Mouse (Mus musculus): ENCODE measurements at regions not wholly inside any gene's neighbourhood (a gene's known extent, or its start where the extent isn't known, plus 50 kb on each side); places are given as distances from the start of the nearest gene placed in this dataset.

GRCm38 (mm10) chr8:89217689-89218088, 173.7 kb upstream of the Sall1 start:
- Histone ChIP-seq H3K9ac (no peak overlapping the region), H3K9me3 (replicated peaks) (no peaks in the 10 kb centered on the region), H3K27me3 (no peaks in the 10 kb centered on the region), H3K4me3 (replicated peaks) (no peak overlapping the region), H3K4me1 (no peaks in the 10 kb centered on the region), H3K36me3 (no peaks in the 10 kb centered on the region), H3K4me2 (replicated peaks) (no peak overlapping the region), H3K27ac (replicated peaks) (no peak overlapping the region)
- 84% methylated on average over 2 of the region's 2 CpGs for WGBS
- ATAC-seq (ENCODE audit: insufficient number of reproducible peaks, low FRiP score, low TSS enrichment, low read depth), result no peak

- Histone ChIP-seq H3K27me3 (no peaks in the 10 kb centered on the region), H3K27ac (replicated peaks) (no peak overlapping the region), H3K4me3 (replicated peaks) (no peak overlapping the region), H3K9me3 (replicated peaks) (no peaks in the 10 kb centered on the region), H3K9ac (no peak overlapping the region), H3K4me1 (no peaks in the 10 kb centered on the region), H3K36me3 (no peaks in the 10 kb centered on the region), H3K4me2 (replicated peaks) (no peak overlapping the region)
- no peak for ATAC-seq (ENCODE audit: insufficient number of reproducible peaks, low FRiP score, low TSS enrichment, low read depth)
- 81% methylated on average over 3 of the region's 3 CpGs for WGBS
Measured at GRCm38 (mm10) chr8:89211931-89212330, 168.0 kb upstream of the Sall1 start.

GRCm38 (mm10) chr8:89210684-89211083, 166.7 kb upstream of the Sall1 start:
- Histone ChIP-seq H3K4me3 (replicated peaks) (no peak overlapping the region), H3K9me3 (replicated peaks) (no peaks in the 10 kb centered on the region), H3K4me2 (replicated peaks) (no peak overlapping the region), H3K4me1 (no peaks in the 10 kb centered on the region), H3K36me3 (no peaks in the 10 kb centered on the region), H3K27me3 (no peaks in the 10 kb centered on the region), H3K27ac (replicated peaks) (no peak overlapping the region), H3K9ac (no peak overlapping the region)
- ATAC-seq (ENCODE audit: insufficient number of reproducible peaks, low FRiP score, low TSS enrichment, low read depth), result no peak
- 50% methylated on average over 1 of the region's 1 CpGs for WGBS

- Histone ChIP-seq H3K9ac (no peak overlapping the region), H3K9me3 (replicated peaks) (no peaks in the 10 kb centered on the region), H3K4me2 (replicated peaks) (no peak overlapping the region), H3K4me3 (replicated peaks) (no peak overlapping the region), H3K27ac (replicated peaks) (no peak overlapping the region), H3K36me3 (no peaks in the 10 kb centered on the region), H3K27me3 (no peaks in the 10 kb centered on the region), H3K4me1 (no peaks in the 10 kb centered on the region)
- ATAC-seq (ENCODE audit: insufficient number of reproducible peaks, low FRiP score, low TSS enrichment, low read depth), result no peak
- 74% methylated on average over 2 of the region's 2 CpGs for WGBS
Measured at GRCm38 (mm10) chr8:89207891-89208290, 163.9 kb upstream of the Sall1 start.

- WGBS, result 79% methylated on average over 5 of the region's 5 CpGs
- no peaks in the 10 kb centered on the region for H3K36me3 ChIP-seq
- no peak overlapping the region for H3K27ac ChIP-seq (replicated peaks)
- H3K9me3 ChIP-seq (replicated peaks), result no peaks in the 10 kb centered on the region
- no peak overlapping the region for H3K4me3 ChIP-seq (replicated peaks)
- no peaks in the 10 kb centered on the region for H3K4me1 ChIP-seq
- H3K9ac ChIP-seq, result no peak overlapping the region
- H3K27me3 ChIP-seq, result no peaks in the 10 kb centered on the region
- H3K4me2 ChIP-seq (replicated peaks), result no peak overlapping the region
- ATAC-seq (ENCODE audit: insufficient number of reproducible peaks, low FRiP score, low TSS enrichment, low read depth), result no peak
Measured at GRCm38 (mm10) chr8:89202484-89203096, 158.6 kb upstream of the Sall1 start.

GRCm38 (mm10) chr8:89200301-89200700, 156.3 kb upstream of the Sall1 start:
- Histone ChIP-seq H3K4me3 (replicated peaks) (no peak overlapping the region), H3K36me3 (no peaks in the 10 kb centered on the region), H3K4me1 (no peaks in the 10 kb centered on the region), H3K27me3 (no peaks in the 10 kb centered on the region), H3K9me3 (replicated peaks) (no peaks in the 10 kb centered on the region), H3K27ac (replicated peaks) (no peak overlapping the region), H3K4me2 (replicated peaks) (no peak overlapping the region), H3K9ac (no peak overlapping the region)
- ATAC-seq (ENCODE audit: insufficient number of reproducible peaks, low FRiP score, low TSS enrichment, low read depth), result no peak
- 54% methylated on average over 2 of the region's 2 CpGs for WGBS

GRCm38 (mm10) chr8:89185314-89185713, 141.4 kb upstream of the Sall1 start:
- Histone ChIP-seq H3K27me3 (no peaks in the 10 kb centered on the region), H3K36me3 (no peaks in the 10 kb centered on the region), H3K27ac (replicated peaks) (no peak overlapping the region), H3K4me1 (no peaks in the 10 kb centered on the region), H3K9me3 (replicated peaks) (no peaks in the 10 kb centered on the region), H3K9ac (no peak overlapping the region), H3K4me3 (replicated peaks) (no peak overlapping the region), H3K4me2 (replicated peaks) (no peak overlapping the region)
- 49% methylated on average over 17 of the region's 17 CpGs for WGBS
- no peak for ATAC-seq (ENCODE audit: insufficient number of reproducible peaks, low FRiP score, low TSS enrichment, low read depth)

- Histone ChIP-seq H3K36me3 (no peaks in the 10 kb centered on the region), H3K27me3 (no peaks in the 10 kb centered on the region), H3K9me3 (replicated peaks) (no peaks in the 10 kb centered on the region), H3K4me3 (replicated peaks) (no peak overlapping the region), H3K9ac (no peak overlapping the region), H3K4me1 (no peaks in the 10 kb centered on the region), H3K27ac (replicated peaks) (no peak overlapping the region), H3K4me2 (replicated peaks) (no peak overlapping the region)
- WGBS, result 76% methylated on average over 7 of the region's 7 CpGs
- no peak for ATAC-seq (ENCODE audit: insufficient number of reproducible peaks, low FRiP score, low TSS enrichment, low read depth)
Measured at GRCm38 (mm10) chr8:89175631-89176030, 131.7 kb upstream of the Sall1 start.

- ATAC-seq (ENCODE audit: insufficient number of reproducible peaks, low FRiP score, low TSS enrichment, low read depth), result no peak
- Histone ChIP-seq H3K9ac (no peak overlapping the region), H3K36me3 (no peaks in the 10 kb centered on the region), H3K9me3 (replicated peaks) (no peaks in the 10 kb centered on the region), H3K4me1 (peaks cover 7% of the 10 kb centered on the region; the same call in 1 of the 2 replicates), H3K4me2 (replicated peaks) (no peak overlapping the region), H3K4me3 (replicated peaks) (no peak overlapping the region), H3K27ac (replicated peaks) (no peak overlapping the region), H3K27me3 (no peaks in the 10 kb centered on the region)
- 69% methylated on average over 5 of the region's 5 CpGs for WGBS
Measured at GRCm38 (mm10) chr8:89171561-89171960, 127.6 kb upstream of the Sall1 start.

- Histone ChIP-seq H3K4me3 (replicated peaks) (no peak overlapping the region), H3K27me3 (no peaks in the 10 kb centered on the region), H3K9me3 (replicated peaks) (no peaks in the 10 kb centered on the region), H3K9ac (no peak overlapping the region), H3K36me3 (no peaks in the 10 kb centered on the region), H3K27ac (replicated peaks) (no peak overlapping the region), H3K4me2 (replicated peaks) (no peak overlapping the region), H3K4me1 (peaks cover 7% of the 10 kb centered on the region; the same call in 1 of the 2 replicates)
- ATAC-seq (ENCODE audit: insufficient number of reproducible peaks, low FRiP score, low TSS enrichment, low read depth), result 0 out of 2 replicates have a peak, but pooled peaks have one; percentile 34
- WGBS, result 18% methylated on average over 7 of the region's 7 CpGs
Measured at GRCm38 (mm10) chr8:89169484-89169883, 125.5 kb upstream of the Sall1 start.

GRCm38 (mm10) chr8:89167026-89167425, 123.1 kb upstream of the Sall1 start:
- WGBS, result 77% methylated on average over 4 of the region's 4 CpGs
- Histone ChIP-seq H3K27ac (replicated peaks) (no peak overlapping the region), H3K4me1 (peaks cover 7% of the 10 kb centered on the region; the same call in 1 of the 2 replicates), H3K4me3 (replicated peaks) (no peak overlapping the region), H3K9ac (no peak overlapping the region), H3K27me3 (no peaks in the 10 kb centered on the region), H3K9me3 (replicated peaks) (no peaks in the 10 kb centered on the region), H3K36me3 (no peaks in the 10 kb centered on the region), H3K4me2 (replicated peaks) (no peak overlapping the region)
- ATAC-seq (ENCODE audit: insufficient number of reproducible peaks, low FRiP score, low TSS enrichment, low read depth), result no peak

- Histone ChIP-seq H3K27me3 (no peaks in the 10 kb centered on the region), H3K9me3 (replicated peaks) (no peaks in the 10 kb centered on the region), H3K4me3 (replicated peaks) (no peak overlapping the region), H3K4me1 (no peaks in the 10 kb centered on the region), H3K9ac (no peak overlapping the region), H3K27ac (replicated peaks) (no peak overlapping the region), H3K36me3 (no peaks in the 10 kb centered on the region), H3K4me2 (replicated peaks) (no peak overlapping the region)
- no peak for ATAC-seq (ENCODE audit: insufficient number of reproducible peaks, low FRiP score, low TSS enrichment, low read depth)
- 96% methylated on average over 1 of the region's 1 CpGs for WGBS
Measured at GRCm38 (mm10) chr8:89156909-89157308, 112.9 kb upstream of the Sall1 start.

All from embryonic facial prominence, embryonic 15.5 days (tissue).